Mouse (Mus musculus) olfactory bulb, adult 2 months (tissue): ENCODE measurements around the gene Galk1. TPM values are rescaled to one million over a fixed set of nuclear protein-coding genes. Genes with fewer than 3 reads are reported as not detected.

ENCODE experiments used
- H3K27ac ChIP-seq: fragments of 200-500 bp; 2 replicates; pipeline ENCODE4 v1.5.1; 2012; ENCODE audit warnings: low read depth, low read length; ENCODE audit not compliant: insufficient read depth
- H3K4me1 ChIP-seq: fragments of 200-500 bp; 2 replicates; pipeline ENCODE4 v1.6.1; 2012; ENCODE audit warnings: low read length; ENCODE audit not compliant: control insufficient read depth, insufficient read depth
- H3K4me3 ChIP-seq: fragments of 200-500 bp; 2 replicates; pipeline ENCODE4 v1.5.1; 2012; ENCODE audit warnings: mild to moderate bottlenecking, low read depth, low read length, moderate library complexity; ENCODE audit not compliant: insufficient read depth
- CTCF ChIP-seq: fragments of 200-500 bp; IDR thresholded peaks from 2 replicates; pipeline ENCODE4 v1.5.1; 2012; ENCODE audit warnings: low read depth, mild to moderate bottlenecking, low read length, moderate library complexity; ENCODE audit not compliant: insufficient read depth
- POLR2A ChIP-seq: fragments of 200-500 bp; IDR thresholded peaks from 2 replicates; pipeline ENCODE4 v1.6.1; 2012; ENCODE audit warnings: mild to moderate bottlenecking, low read depth, low read length, moderate library complexity; ENCODE audit not compliant: insufficient read depth
- WGBS: fragments of 180-500 bp; shearing (Covaris S2); methylation state at CpG from one replicate; pipeline ENCODE4 v1.1.7; 2018; 5-methylcytosine and 5-hydroxymethylcytosine counted together
- polyA plus RNA-seq: library from polyadenylated mRNA; stranded (reverse); fragments of >200 nt; gene quantifications from 2 replicates; pipeline ENCODE4 v1.2.4, GENCODE M21; 2012; ENCODE audit warnings: low replicate concordance; ENCODE audit not compliant: missing spikeins, insufficient read depth, insufficient read length

The Galk1 gene
- polyA plus RNA-seq, 1 experiment: not detected

GRCm38 (mm10) chr11:115999027-115999426, 13.5 kb downstream of the Galk1 start:
- WGBS: 79% methylated on average over 7 of the region's 7 CpGs
- TF ChIP-seq POLR2A: no peak
- TF ChIP-seq CTCF: no peak
- H3K4me3 ChIP-seq: no peak overlapping the region

GRCm38 (mm10) chr11:115997662-115998061, 14.9 kb downstream of the Galk1 start:
- Histone ChIP-seq H3K4me3 (no peak overlapping the region), H3K27ac (no peak overlapping the region), H3K4me1 (no peaks in the 10 kb centered on the region)
- TF ChIP-seq POLR2A (no peak), CTCF (no peak)
- 80% methylated on average over 5 of the region's 5 CpGs for WGBS

More at GRCm38 (mm10) chr11:115999027-115999426, 13.5 kb downstream of the Galk1 start:
- no peaks in the 10 kb centered on the region for H3K4me1 ChIP-seq
- no peak overlapping the region for H3K27ac ChIP-seq

- Histone ChIP-seq H3K27ac (no peak overlapping the region), H3K4me1 (no peaks in the 10 kb centered on the region), H3K4me3 (no peak overlapping the region)
- no peak for TF ChIP-seq POLR2A
- TF ChIP-seq CTCF: no peak
- 86% methylated on average over 4 of the region's 4 CpGs for WGBS
Measured at GRCm38 (mm10) chr11:115997047-115997446, 15.5 kb downstream of the Galk1 start.

- WGBS: 91% methylated on average over 3 of the region's 3 CpGs
- Histone ChIP-seq H3K27ac (no peak overlapping the region), H3K4me1 (no peaks in the 10 kb centered on the region), H3K4me3 (no peak overlapping the region)
- TF ChIP-seq CTCF (no peak), POLR2A (no peak)
Measured at GRCm38 (mm10) chr11:115995256-115995655, 17.3 kb downstream of the Galk1 start.

GRCm38 (mm10) chr11:115992098-115992497, 20.4 kb downstream of the Galk1 start:
- Histone ChIP-seq H3K4me3 (no peak overlapping the region), H3K27ac (no peak overlapping the region), H3K4me1 (no peaks in the 10 kb centered on the region)
- 49% methylated on average over 4 of the region's 4 CpGs for WGBS
- TF ChIP-seq POLR2A: no peak
- TF ChIP-seq CTCF: no peak

GRCm38 (mm10) chr11:115989686-115990085, 22.8 kb downstream of the Galk1 start:
- WGBS: 47% methylated on average over 15 of the region's 15 CpGs
- Histone ChIP-seq H3K4me3 (no peak overlapping the region), H3K27ac (no peak overlapping the region), H3K4me1 (no peaks in the 10 kb centered on the region)
- TF ChIP-seq POLR2A (no peak), CTCF (no peak)

- 87% methylated on average over 8 of the region's 8 CpGs for WGBS
- Histone ChIP-seq H3K27ac (no peak overlapping the region), H3K4me3 (no peak overlapping the region), H3K4me1 (no peaks in the 10 kb centered on the region)
- no peak for TF ChIP-seq CTCF
- TF ChIP-seq POLR2A: no peak
Measured at GRCm38 (mm10) chr11:115983291-115983690, 29.2 kb downstream of the Galk1 start.

GRCm38 (mm10) chr11:115982472-115982871, 30.0 kb downstream of the Galk1 start:
- TF ChIP-seq CTCF (no peak), POLR2A (no peak)
- Histone ChIP-seq H3K4me3 (no peak overlapping the region), H3K4me1 (no peaks in the 10 kb centered on the region), H3K27ac (no peak overlapping the region)
- WGBS: 87% methylated on average over 15 of the region's 15 CpGs

GRCm38 (mm10) chr11:115975544-115975943, 37.0 kb downstream of the Galk1 start:
- Histone ChIP-seq H3K4me3 (no peak overlapping the region), H3K4me1 (peaks cover 6% of the 10 kb centered on the region; the same call in 1 of the 2 replicates), H3K27ac (no peak overlapping the region)
- WGBS: 33% methylated on average over 12 of the region's 12 CpGs
- TF ChIP-seq CTCF: no peak
- TF ChIP-seq POLR2A: no peak

- TF ChIP-seq POLR2A (no peak), CTCF (no peak)
- H3K27ac ChIP-seq: no peak overlapping the region
- H3K4me3 ChIP-seq: peak overlapping the region; percentile 22
- WGBS: 5% methylated on average over 18 of the region's 18 CpGs
- H3K4me1 ChIP-seq: peaks cover 6% of the 10 kb centered on the region; the same call in 1 of the 2 replicates
Measured at GRCm38 (mm10) chr11:115975083-115975420, 37.5 kb downstream of the Galk1 start.
